Mouse (Mus musculus): ENCODE measurements around the gene Fyb. TPM values are rescaled to one million over a fixed set of nuclear protein-coding genes. Genes with fewer than 3 reads are reported as not detected.

Fyb gene
- 4.8 and 5.8 TPM in 2 replicates for polyA plus RNA-seq (2014; fragmentation: Nextera tagmentation; extraction: Ambion mirVana)

DNA sequence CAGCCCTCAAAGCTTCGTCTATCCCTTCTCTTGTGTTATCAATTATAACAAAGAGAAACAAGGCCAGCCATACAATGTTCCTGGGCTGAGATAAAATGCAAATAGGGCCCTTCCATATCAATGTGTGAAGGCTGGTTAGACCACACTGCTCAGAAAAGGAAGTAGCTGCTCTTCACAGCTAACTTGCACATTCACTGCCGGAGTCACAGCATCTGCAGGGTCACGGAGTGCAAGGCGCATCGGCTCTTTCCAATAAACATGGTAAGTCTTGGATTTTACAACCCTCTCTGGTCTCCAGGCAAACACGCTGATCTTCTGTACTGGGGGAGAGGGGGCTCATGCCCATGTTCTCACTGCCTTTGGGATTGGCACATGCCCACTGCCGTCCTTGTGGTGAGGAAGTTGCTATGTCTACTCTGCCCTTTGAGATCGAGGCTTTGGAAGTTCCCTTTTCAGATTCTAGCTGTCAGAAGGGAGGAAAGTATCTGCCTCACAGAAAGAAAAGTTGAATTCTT is at the start of gene Fyb:
Gene Fyb, plus strand, starts transcription at position 201 of the 515 bp plus-strand sequence.
- Histone ChIP-seq H3K27ac (ENCODE audit: low read depth, low read length) (no peak within 1 kb of the TSS), H3K27me3 (ENCODE audit: control insufficient read depth, insufficient read depth, low read length) (no peaks in the 10 kb centered on the region), H3K4me1 (replicated peaks; ENCODE audit: control insufficient read depth, insufficient read depth, low read length) (no peaks in the 10 kb centered on the region), H3K4me2 (replicated peaks; ENCODE audit: low read depth, low read length) (no peak within 1 kb of the TSS), H3K9me3 (ENCODE audit: control insufficient read depth, low read length) (no peaks in the 10 kb centered on the region), H3K4me3 (ENCODE audit: low read depth, low read length) (no peak within 1 kb of the TSS), H3K9ac (ENCODE audit: low read depth, low read length) (no peak within 1 kb of the TSS), H3K36me3 (ENCODE audit: control insufficient read depth, insufficient read depth, low read length) (no peaks in the 10 kb centered on the region)
- ATAC-seq (ENCODE audit: low FRiP score) (no peak), DNase-seq (ENCODE audit: low spot score) (no peak)
- WGBS: 82% methylated on average over 8 of the region's 8 CpGs

DNA sequence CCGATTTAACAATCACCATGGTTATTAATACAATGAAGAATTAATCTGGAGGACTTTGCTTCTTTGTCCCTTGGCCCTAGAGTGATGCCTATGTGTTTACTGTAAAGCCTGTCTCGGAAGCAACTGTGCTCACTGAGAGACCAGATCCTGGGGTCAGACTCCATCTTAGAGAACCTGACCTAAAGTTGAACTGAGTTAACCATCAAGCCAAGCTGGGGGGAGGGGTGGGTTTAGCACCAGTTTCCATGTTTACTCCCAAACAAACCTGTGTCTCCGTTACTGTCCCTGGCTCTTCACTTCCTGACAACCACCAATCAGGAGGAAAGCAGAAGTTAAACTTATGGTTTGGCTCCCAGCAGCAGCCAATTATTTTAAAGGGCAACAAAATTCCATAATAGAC is 39.1 kb upstream of the Fyb start:
- H3K9me3 ChIP-seq (ENCODE audit: control insufficient read depth, low read length): no peaks in the 10 kb centered on the region
- DNase-seq (ENCODE audit: low spot score) (no peak), ATAC-seq (ENCODE audit: low FRiP score) (no peak)
- no peak overlapping the region for H3K9ac ChIP-seq (ENCODE audit: low read depth, low read length)
- no peak overlapping the region for H3K4me3 ChIP-seq (ENCODE audit: low read depth, low read length)
- H3K4me2 ChIP-seq (replicated peaks; ENCODE audit: low read depth, low read length): no peak overlapping the region
- H3K27ac ChIP-seq (ENCODE audit: low read depth, low read length): no peak overlapping the region
- H3K27me3 ChIP-seq (ENCODE audit: control insufficient read depth, insufficient read depth, low read length): no peaks in the 10 kb centered on the region
- no peaks in the 10 kb centered on the region for H3K36me3 ChIP-seq (ENCODE audit: control insufficient read depth, insufficient read depth, low read length)
- H3K4me1 ChIP-seq (replicated peaks; ENCODE audit: control insufficient read depth, insufficient read depth, low read length): no peaks in the 10 kb centered on the region
- 81% methylated on average over 3 of the region's 3 CpGs for WGBS

DNA sequence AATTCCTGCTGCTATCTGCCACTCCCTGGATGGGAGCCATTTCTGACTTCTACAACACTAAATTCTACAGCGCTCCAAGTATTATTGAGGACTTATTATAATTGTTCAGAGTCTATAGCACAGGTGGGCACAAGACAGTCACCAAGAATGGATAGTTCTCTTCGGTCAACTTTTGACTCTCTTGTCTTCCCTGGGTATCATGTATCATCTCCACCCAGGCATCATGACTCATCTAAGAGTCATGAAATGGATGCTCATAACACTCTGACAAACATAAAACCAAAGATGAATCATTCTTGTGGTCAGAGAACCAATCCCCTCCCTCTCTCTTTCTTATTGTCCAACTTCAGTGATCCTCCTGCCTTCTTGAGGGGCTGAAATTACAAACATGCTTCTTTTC is 30.3 kb upstream of the Fyb start:
- ATAC-seq (ENCODE audit: low FRiP score) (no peak), DNase-seq (ENCODE audit: low spot score) (no peak)
- no peaks in the 10 kb centered on the region for H3K27me3 ChIP-seq (ENCODE audit: control insufficient read depth, insufficient read depth, low read length)
- no peak overlapping the region for H3K4me2 ChIP-seq (replicated peaks; ENCODE audit: low read depth, low read length)
- no peaks in the 10 kb centered on the region for H3K9me3 ChIP-seq (ENCODE audit: control insufficient read depth, low read length)
- H3K4me3 ChIP-seq (ENCODE audit: low read depth, low read length): no peak overlapping the region
- no peaks in the 10 kb centered on the region for H3K36me3 ChIP-seq (ENCODE audit: control insufficient read depth, insufficient read depth, low read length)
- no peak overlapping the region for H3K27ac ChIP-seq (ENCODE audit: low read depth, low read length)
- WGBS: 96% methylated on average over 2 of the region's 2 CpGs
- H3K9ac ChIP-seq (ENCODE audit: low read depth, low read length): no peak overlapping the region
- H3K4me1 ChIP-seq (replicated peaks; ENCODE audit: control insufficient read depth, insufficient read depth, low read length): no peaks in the 10 kb centered on the region

DNA sequence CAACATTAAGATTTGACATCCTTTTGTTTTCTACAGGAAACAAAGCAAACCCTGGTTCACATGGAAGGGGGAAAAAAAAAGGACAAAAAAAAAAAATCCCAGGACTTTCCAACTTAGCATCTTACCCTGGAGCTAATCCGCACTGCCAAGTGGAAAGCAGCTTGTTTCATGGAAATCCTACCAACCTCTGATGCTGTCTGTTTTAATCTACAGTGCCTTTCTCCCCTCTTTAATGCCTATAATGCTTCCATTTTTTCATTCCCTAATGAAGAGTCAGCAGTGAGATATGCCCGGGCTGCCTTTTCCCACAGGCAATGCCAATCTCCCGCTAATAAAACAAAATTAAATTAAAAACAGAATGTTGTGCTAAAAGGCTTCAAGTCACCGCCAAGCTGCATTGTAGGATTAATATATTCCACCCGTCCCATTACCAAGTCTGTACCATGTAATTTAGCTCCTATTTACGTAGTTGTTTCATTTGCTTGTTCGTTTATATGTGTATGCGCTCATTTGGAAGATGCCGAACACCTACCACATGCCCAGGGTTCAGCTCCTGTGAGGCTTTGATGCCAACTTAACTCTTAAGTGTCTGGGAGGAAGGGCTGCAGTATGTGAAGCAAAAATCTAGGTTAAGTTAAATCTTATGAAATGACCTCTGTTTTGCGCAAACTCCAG is 24.1 kb upstream of the Fyb start:
- H3K9me3 ChIP-seq (ENCODE audit: control insufficient read depth, low read length): no peaks in the 10 kb centered on the region
- no peak overlapping the region for H3K27ac ChIP-seq (ENCODE audit: low read depth, low read length)
- no peak for DNase-seq (ENCODE audit: low spot score)
- H3K4me1 ChIP-seq (replicated peaks; ENCODE audit: control insufficient read depth, insufficient read depth, low read length): no peaks in the 10 kb centered on the region
- no peaks in the 10 kb centered on the region for H3K36me3 ChIP-seq (ENCODE audit: control insufficient read depth, insufficient read depth, low read length)
- 77% methylated on average over 10 of the region's 10 CpGs for WGBS
- H3K4me2 ChIP-seq (replicated peaks; ENCODE audit: low read depth, low read length): no peak overlapping the region
- no peak overlapping the region for H3K4me3 ChIP-seq (ENCODE audit: low read depth, low read length)
- no peaks in the 10 kb centered on the region for H3K27me3 ChIP-seq (ENCODE audit: control insufficient read depth, insufficient read depth, low read length)
- no peak overlapping the region for H3K9ac ChIP-seq (ENCODE audit: low read depth, low read length)
- no peak for ATAC-seq (ENCODE audit: low FRiP score)

DNA sequence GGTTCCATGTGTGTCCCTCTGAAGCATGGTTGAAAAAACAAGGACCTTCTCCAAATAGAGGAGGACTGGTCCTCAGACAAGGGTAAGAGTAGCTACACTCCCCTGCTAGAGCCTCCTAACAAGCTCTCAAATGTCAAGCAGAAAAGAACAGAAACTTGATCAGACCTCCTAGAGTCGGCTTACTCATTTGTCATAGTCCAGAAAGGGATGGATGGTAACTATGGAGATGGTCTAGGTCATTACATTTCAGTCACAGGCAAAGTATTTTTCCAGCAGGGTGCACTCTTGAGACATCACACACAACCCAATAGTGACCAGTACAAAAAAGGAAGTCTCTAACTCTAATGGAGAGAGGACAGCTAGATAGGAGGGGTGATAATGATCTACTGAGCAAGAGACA is 21.9 kb upstream of the Fyb start:
- H3K4me2 ChIP-seq (replicated peaks; ENCODE audit: low read depth, low read length): no peak overlapping the region
- no peaks in the 10 kb centered on the region for H3K36me3 ChIP-seq (ENCODE audit: control insufficient read depth, insufficient read depth, low read length)
- no peak overlapping the region for H3K4me3 ChIP-seq (ENCODE audit: low read depth, low read length)
- H3K4me1 ChIP-seq (replicated peaks; ENCODE audit: control insufficient read depth, insufficient read depth, low read length): no peaks in the 10 kb centered on the region
- WGBS: 48% methylated on average over 1 of the region's 1 CpGs
- H3K9me3 ChIP-seq (ENCODE audit: control insufficient read depth, low read length): no peaks in the 10 kb centered on the region
- DNase-seq (ENCODE audit: low spot score) (no peak), ATAC-seq (ENCODE audit: low FRiP score) (no peak)
- H3K9ac ChIP-seq (ENCODE audit: low read depth, low read length): no peak overlapping the region
- H3K27me3 ChIP-seq (ENCODE audit: control insufficient read depth, insufficient read depth, low read length): no peaks in the 10 kb centered on the region
- H3K27ac ChIP-seq (ENCODE audit: low read depth, low read length): no peak overlapping the region

DNA sequence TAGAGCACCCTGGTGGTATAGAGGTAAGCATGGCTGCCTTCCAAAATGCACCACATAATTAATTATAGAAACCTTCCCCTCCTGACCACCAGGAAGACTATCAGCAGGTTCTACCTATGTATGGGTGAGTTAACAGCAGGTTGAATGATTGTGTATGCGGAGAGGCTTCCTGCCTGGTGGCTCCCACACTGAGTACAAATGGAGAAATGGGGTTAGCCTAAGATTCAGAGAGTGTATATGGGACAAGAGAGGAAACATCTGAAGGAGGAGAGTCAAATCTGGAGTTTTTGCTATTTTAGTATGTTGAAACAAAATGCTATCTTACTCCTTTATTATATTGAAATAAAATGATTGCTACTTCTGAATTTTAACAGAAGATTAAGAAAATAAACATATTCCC is 5.1 kb upstream of the Fyb start:
- Histone ChIP-seq H3K9me3 (ENCODE audit: control insufficient read depth, low read length) (no peaks in the 10 kb centered on the region), H3K4me2 (replicated peaks; ENCODE audit: low read depth, low read length) (no peak overlapping the region), H3K9ac (ENCODE audit: low read depth, low read length) (no peak overlapping the region), H3K27ac (ENCODE audit: low read depth, low read length) (no peak overlapping the region), H3K36me3 (ENCODE audit: control insufficient read depth, insufficient read depth, low read length) (no peaks in the 10 kb centered on the region), H3K27me3 (ENCODE audit: control insufficient read depth, insufficient read depth, low read length) (no peaks in the 10 kb centered on the region), H3K4me1 (replicated peaks; ENCODE audit: control insufficient read depth, insufficient read depth, low read length) (no peaks in the 10 kb centered on the region), H3K4me3 (ENCODE audit: low read depth, low read length) (no peak overlapping the region)
- 95% methylated on average over 1 of the region's 1 CpGs for WGBS
- ATAC-seq (ENCODE audit: low FRiP score) (no peak), DNase-seq (ENCODE audit: low spot score) (no peak)

DNA sequence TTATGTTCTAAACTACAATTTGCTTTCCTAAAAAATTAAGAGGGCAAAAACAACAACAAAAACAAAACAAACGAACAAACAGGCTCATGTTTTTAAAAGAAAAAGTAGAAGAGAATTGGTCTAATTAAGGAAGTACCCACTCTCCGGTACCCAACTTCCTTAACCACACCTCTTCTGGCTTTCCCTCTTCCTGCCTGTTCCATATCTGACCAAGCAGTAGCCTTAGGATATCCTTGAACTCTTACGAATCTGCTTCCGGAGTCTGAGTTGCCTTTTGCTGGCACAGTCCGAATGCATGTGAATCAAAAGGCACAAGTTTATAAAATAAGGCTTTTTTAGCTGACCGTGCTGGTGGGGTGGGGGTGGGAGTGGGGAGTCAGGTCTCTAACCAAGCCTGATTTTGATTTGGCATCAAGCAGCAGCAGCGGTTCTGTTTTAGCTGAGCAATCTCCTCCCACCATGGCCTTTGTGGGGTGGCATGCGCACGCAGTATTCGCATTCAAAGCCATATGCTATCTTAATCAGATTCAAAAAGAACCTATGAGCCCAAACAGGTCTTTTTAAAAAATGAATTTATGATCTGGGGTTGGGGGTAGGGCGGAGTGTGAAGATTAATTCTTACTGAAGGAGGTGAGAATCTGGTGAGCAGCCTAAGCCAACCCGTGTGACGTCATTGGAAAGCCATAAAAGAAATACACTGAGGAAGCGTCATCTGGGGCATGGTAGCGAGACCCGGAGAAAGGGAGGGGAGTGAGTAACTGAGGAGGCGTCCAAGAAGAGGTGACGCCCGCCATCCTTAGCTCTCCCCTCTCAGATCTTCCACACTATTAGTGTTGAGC is 3.0 kb upstream of the Fyb start:
- Histone ChIP-seq H3K4me2 (replicated peaks; ENCODE audit: low read depth, low read length) (no peak overlapping the region), H3K4me3 (ENCODE audit: low read depth, low read length) (no peak overlapping the region), H3K4me1 (replicated peaks; ENCODE audit: control insufficient read depth, insufficient read depth, low read length) (no peaks in the 10 kb centered on the region), H3K9ac (ENCODE audit: low read depth, low read length) (no peak overlapping the region), H3K27me3 (ENCODE audit: control insufficient read depth, insufficient read depth, low read length) (no peaks in the 10 kb centered on the region), H3K27ac (ENCODE audit: low read depth, low read length) (no peak overlapping the region), H3K36me3 (ENCODE audit: control insufficient read depth, insufficient read depth, low read length) (no peaks in the 10 kb centered on the region), H3K9me3 (ENCODE audit: control insufficient read depth, low read length) (no peaks in the 10 kb centered on the region)
- ATAC-seq (ENCODE audit: low FRiP score): no peak
- WGBS: 90% methylated on average over 19 of the region's 19 CpGs
- DNase-seq (ENCODE audit: low spot score): no peak

DNA sequence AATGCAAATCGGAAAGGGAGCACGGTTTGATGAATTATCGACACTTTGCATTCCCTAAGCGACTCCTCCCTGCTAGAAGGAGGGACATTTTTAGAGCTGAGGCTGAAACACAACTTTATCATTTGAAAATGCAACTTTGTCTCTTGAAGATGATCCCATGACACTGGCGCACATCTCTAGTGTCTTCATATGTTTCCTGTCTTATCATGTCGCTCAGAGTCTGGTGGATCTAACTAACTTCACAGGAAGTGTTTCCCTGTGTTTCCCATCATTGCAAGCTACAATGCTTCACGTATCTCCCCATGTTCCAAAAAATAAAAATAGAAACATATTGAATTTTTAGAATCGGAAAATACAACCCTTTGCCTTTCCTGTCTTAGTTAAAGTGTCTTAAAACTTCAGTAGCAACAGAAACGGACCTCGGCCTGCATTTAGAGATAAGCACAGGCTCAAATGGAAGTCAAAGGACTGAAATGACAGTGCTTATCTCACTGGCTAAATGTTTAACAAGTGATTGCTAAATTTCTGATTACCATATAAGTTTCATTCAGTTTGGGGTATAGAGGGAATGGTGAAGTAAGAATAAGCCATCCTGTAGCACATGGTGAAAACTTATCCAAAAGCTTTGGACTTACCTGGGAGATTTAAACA is 2.0 kb upstream of the Fyb start:
- Histone ChIP-seq H3K4me1 (replicated peaks; ENCODE audit: control insufficient read depth, insufficient read depth, low read length) (no peaks in the 10 kb centered on the region), H3K9me3 (ENCODE audit: control insufficient read depth, low read length) (no peaks in the 10 kb centered on the region), H3K36me3 (ENCODE audit: control insufficient read depth, insufficient read depth, low read length) (no peaks in the 10 kb centered on the region), H3K4me3 (ENCODE audit: low read depth, low read length) (no peak overlapping the region), H3K27me3 (ENCODE audit: control insufficient read depth, insufficient read depth, low read length) (no peaks in the 10 kb centered on the region), H3K9ac (ENCODE audit: low read depth, low read length) (no peak overlapping the region), H3K27ac (ENCODE audit: low read depth, low read length) (no peak overlapping the region), H3K4me2 (replicated peaks; ENCODE audit: low read depth, low read length) (no peak overlapping the region)
- ATAC-seq (ENCODE audit: low FRiP score) (no peak), DNase-seq (ENCODE audit: low spot score) (no peak)
- 90% methylated on average over 10 of the region's 10 CpGs for WGBS
